Mouse (Mus musculus): ENCODE data around the gene Creb3l4. TPM values are rescaled to one million over a fixed set of nuclear protein-coding genes. Genes with fewer than 3 reads are reported as not detected.
A peak's percentile ranks its signal among the peaks of the same experiment; 100 is the strongest.

The Creb3l4 gene
- total and polyA plus RNA-seq, 3 experiments = 0.07 to 0.08 TPM; not detected in 1

DNA sequence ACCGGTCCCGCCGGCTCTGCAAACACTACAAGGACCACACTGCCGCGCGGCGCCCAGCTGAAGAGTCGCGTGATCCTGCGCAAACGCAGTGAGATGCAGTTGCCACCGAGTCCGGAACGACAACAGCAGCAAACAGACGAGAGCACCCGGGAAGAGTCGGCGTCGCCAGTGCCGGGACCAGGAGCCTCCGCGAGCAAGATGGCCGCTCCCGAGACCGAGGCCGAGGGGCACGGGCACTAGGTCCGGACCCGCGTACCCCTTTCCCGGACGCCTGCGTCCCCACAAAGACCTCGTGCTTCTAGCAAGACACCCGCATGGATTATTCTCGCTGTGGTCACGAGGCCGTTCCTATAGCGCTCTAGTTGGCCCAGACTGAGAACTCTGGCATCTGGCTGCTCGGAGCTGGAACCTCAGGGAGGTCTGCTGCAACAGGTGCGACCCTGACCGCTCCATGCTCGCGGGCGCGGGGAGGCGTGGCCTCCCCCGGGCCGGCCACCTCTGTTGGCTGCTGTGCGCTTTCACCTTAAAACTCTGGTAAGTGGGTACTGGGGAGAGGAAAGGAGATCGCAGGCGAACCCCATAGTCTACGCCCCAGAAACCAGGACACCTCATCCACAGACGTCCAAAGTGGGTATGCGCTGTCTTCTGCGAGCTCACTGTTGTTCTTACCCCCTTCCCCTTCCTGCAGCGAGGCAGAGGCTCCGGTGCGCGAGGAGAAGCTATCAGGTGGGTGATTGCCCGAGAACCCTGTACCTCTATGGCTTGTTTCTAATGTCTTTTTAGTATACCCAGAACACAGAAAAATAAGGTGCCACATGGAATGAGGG lies 11.6 kb downstream of the Creb3l4 start, which contains the start of gene Jtb:
Gene Jtb, plus strand, starts transcription at position 91 of the 827 bp plus-strand sequence.
- Histone ChIP-seq H3K4me3 (ENCODE audit: control insufficient read depth in 1 of 2, insufficient read depth in 1 of 2, low read depth in 2 of 2, low read length in 2 of 2) (peak within 1 kb of the TSS; percentile 66 to 79), H3K4me1 (ENCODE audit: control insufficient read depth in 1 of 2, insufficient read depth in 2 of 2, low read length in 2 of 2) (peaks cover 7 to 10% of the 10 kb centered on the region in 2 experiments; a peak in 2 of 4 replicates), H3K27me3 (ENCODE audit: control insufficient read depth in 1 of 2, insufficient read depth in 2 of 2, low read length in 2 of 2) (no peaks in the 10 kb centered on the region), H3K9me3 (replicated peaks; ENCODE audit: insufficient read depth, low read length) (no peaks in the 10 kb centered on the region), H3K79me2 (ENCODE audit: control insufficient read depth, insufficient read depth, low read length, poor library complexity) (peaks cover 14% of the 10 kb centered on the region), H3K36me3 (ENCODE audit: control insufficient read depth in 1 of 2, insufficient read depth in 2 of 2, low read length in 2 of 2) (peaks cover 2 to 14% of the 10 kb centered on the region in 2 experiments; a peak in 3 of 4 replicates), H3K27ac (ENCODE audit: control insufficient read depth, low read depth, low read length) (peak within 1 kb of the TSS; percentile 80), H3K9ac (ENCODE audit: control insufficient read depth, low read depth, low read length, poor library complexity, severe bottlenecking) (peak within 1 kb of the TSS; percentile 83)
- DNase-seq (ENCODE audit: low read depth, low spot score) = peak; percentile 99
- peak; percentile 98 for TF ChIP-seq USF1 (IDR thresholded peaks at IDR 0.05; ENCODE audit: low read depth, low read length)
- TF ChIP-seq BHLHE40 (IDR thresholded peaks at IDR 0.05; ENCODE audit: borderline replicate concordance, low read depth, low read length) = peak; percentile 99
- TF ChIP-seq MYB (IDR thresholded peaks at IDR 0.05; ENCODE audit: low read depth, low read length) = peak; percentile 47; the same call in 1 of the 2 replicates
- TF ChIP-seq E2F4 (IDR thresholded peaks at IDR 0.05; ENCODE audit: borderline replicate concordance, low read depth, low read length) = no peak; the same call in 1 of the 2 replicates
- TF ChIP-seq RCOR1 (IDR thresholded peaks at IDR 0.05; ENCODE audit: low read depth, low read length) = no peak
- TF ChIP-seq GATA1 (IDR thresholded peaks at IDR 0.05; ENCODE audit: low read depth, low read length) = no peak
- TF ChIP-seq TAL1 (IDR thresholded peaks at IDR 0.05; ENCODE audit: low read length) = no peak
- peak; percentile 77; the same call in 1 of the 2 replicates for TF ChIP-seq UBTF (IDR thresholded peaks at IDR 0.05; ENCODE audit: borderline replicate concordance, insufficient read depth, low read depth, low read length)
- peak; percentile 89 for TF ChIP-seq TBP (IDR thresholded peaks at IDR 0.05; ENCODE audit: low read depth, low read length)
- 0 out of 2 replicates have a peak, but pooled peaks have one; percentile 13 for TF ChIP-seq MAZ (IDR thresholded peaks at IDR 0.05; ENCODE audit: low read depth, low read length)
- TF ChIP-seq GABPA (IDR thresholded peaks at IDR 0.05; ENCODE audit: low read depth, low read length) = no peak
- TF ChIP-seq CTCF (IDR thresholded peaks at IDR 0.05 in 2 of 3, conservative IDR thresholded peaks at IDR 0.05 in 1 of 3; ENCODE audit: control insufficient read depth in 1 of 3, insufficient read depth in 1 of 3, low read depth in 2 of 3, low read length in 3 of 3, poor library complexity in 1 of 3, severe bottlenecking in 1 of 3) = 0 out of 6 replicates have a peak, but pooled peaks of 1 of the 3 experiments have one; percentile 6
- TF ChIP-seq SMC3 (IDR thresholded peaks at IDR 0.05; ENCODE audit: low read depth, low read length) = no peak
- TF ChIP-seq NELFE (IDR thresholded peaks at IDR 0.05; ENCODE audit: low read depth, low read length) = peak; percentile 88
- TF ChIP-seq HCFC1 (IDR thresholded peaks at IDR 0.05; ENCODE audit: low read depth, low read length) = peak; percentile 98
- TF ChIP-seq TCF12 (IDR thresholded peaks at IDR 0.05; ENCODE audit: low read depth, low read length) = peak; percentile 87
- no peak for TF ChIP-seq MEF2A (IDR thresholded peaks at IDR 0.05; ENCODE audit: extremely low read depth, insufficient replicate concordance, low read depth, low read length, poor library complexity, severe bottlenecking)
- no peak for TF ChIP-seq ZC3H11A (IDR thresholded peaks at IDR 0.05; ENCODE audit: low read depth, low read length)
- TF ChIP-seq USF2 (IDR thresholded peaks at IDR 0.05; ENCODE audit: borderline replicate concordance in 1 of 2, insufficient read depth in 1 of 2, low read depth in 1 of 2, low read length in 2 of 2) = peak; percentile 25 to 73; a peak in 3 of 4 replicates
- TF ChIP-seq KAT2A (conservative IDR thresholded peaks at IDR 0.05; ENCODE audit: low read depth, low read length) = peak; percentile 99
- no peak for TF ChIP-seq RAD21 (IDR thresholded peaks at IDR 0.05; ENCODE audit: low read depth, low read length)
- peak; percentile 91 for TF ChIP-seq MXI1 (IDR thresholded peaks at IDR 0.05; ENCODE audit: low read depth, low read length)
- TF ChIP-seq POLR2AphosphoS5 (IDR thresholded peaks at IDR 0.05; ENCODE audit: borderline replicate concordance, low read depth, low read length) = peak; percentile 35; the same call in 1 of the 2 replicates
- TF ChIP-seq POLR2A (IDR thresholded peaks at IDR 0.05; ENCODE audit: control insufficient read depth in 1 of 2, insufficient read depth in 1 of 2, low read depth in 1 of 2, low read length in 2 of 2, poor library complexity in 1 of 2) = peak; percentile 97 to 99; a peak in 3 of 4 replicates
- TF ChIP-seq ZNF384 (IDR thresholded peaks at IDR 0.05; ENCODE audit: low read depth, low read length) = no peak
- TF ChIP-seq MYC (IDR thresholded peaks at IDR 0.05; ENCODE audit: low read depth, low read length) = peak; percentile 88
- peak; percentile 97 for TF ChIP-seq ELF1 (IDR thresholded peaks at IDR 0.05; ENCODE audit: low read depth, low read length)
- TF ChIP-seq SIN3A (IDR thresholded peaks at IDR 0.05; ENCODE audit: low read length) = peak; percentile 99
- TF ChIP-seq CHD2 (IDR thresholded peaks at IDR 0.05; ENCODE audit: low read length) = peak; percentile 89
- peak; percentile 98 for TF ChIP-seq ZMIZ1 (IDR thresholded peaks at IDR 0.05; ENCODE audit: low read depth, low read length)
- TF ChIP-seq MAX (IDR thresholded peaks at IDR 0.05; ENCODE audit: low read length) = peak; percentile 80; the same call in 1 of the 2 replicates
- TF ChIP-seq POLR2AphosphoS2 (IDR thresholded peaks at IDR 0.05; ENCODE audit: low read length) = peak; percentile 94; the same call in 1 of the 2 replicates
- TF ChIP-seq ZKSCAN1 (IDR thresholded peaks at IDR 0.05; ENCODE audit: low read depth, low read length) = no peak
- 0 out of 4 replicates have a peak, but pooled peaks of 1 of the 2 experiments have one; percentile 2 for TF ChIP-seq EP300 (IDR thresholded peaks at IDR 0.05; ENCODE audit: low read depth in 1 of 2, low read length in 2 of 2)
